Mouse (Mus musculus) midbrain, postnatal 0 days (tissue): Measurements from ENCODE around the gene Adamtsl1. TPM values are rescaled to one million over a fixed set of nuclear protein-coding genes. Genes with fewer than 3 reads are reported as not detected.

Experiments
- ATAC-seq: fragments of 200-750 bp; cut with Nextera tagmentation; 2 replicates; pipeline ENCODE4 v1.8.0; 2017; ENCODE audit warnings: moderate number of reproducible peaks, mild to moderate bottlenecking, moderate TSS enrichment, moderate library complexity; ENCODE audit not compliant: low FRiP score
- DNase-seq: peaks from one replicate; pipeline ENCODE4 v3.0.0-alpha.2; 2015; ENCODE audit warnings: low spot score
- H3K27ac ChIP-seq: fragments of 300-500 bp; sonication (generic); 2 replicates; pipeline ENCODE4 v1.5.1; 2014; ENCODE audit warnings: low read depth, mild to moderate bottlenecking, low read length, mixed read lengths
- H3K27me3 ChIP-seq: fragments of 300-500 bp; sonication (generic); 2 replicates; pipeline ENCODE4 v1.6.1; 2014; ENCODE audit warnings: low read length, control low read depth, mixed read lengths; ENCODE audit not compliant: insufficient read depth
- H3K36me3 ChIP-seq: fragments of 300-500 bp; sonication (generic); 2 replicates; pipeline ENCODE4 v1.6.1; 2014; ENCODE audit warnings: low read length, control low read depth, mixed read lengths; ENCODE audit not compliant: insufficient read depth
- H3K4me1 ChIP-seq: fragments of 300-500 bp; sonication (generic); 2 replicates; pipeline ENCODE4 v1.6.1; 2014; ENCODE audit warnings: mild to moderate bottlenecking, control low read depth, antibody characterized with exemption, low read length, mixed read lengths; ENCODE audit not compliant: insufficient read depth
- H3K4me2 ChIP-seq: fragments of 300-500 bp; sonication (generic); 2 replicates; pipeline ENCODE4 v1.6.1; 2014; ENCODE audit warnings: low read depth, mild to moderate bottlenecking, low read length, mixed read lengths; ENCODE audit not compliant: poor library complexity, severe bottlenecking
- H3K4me3 ChIP-seq: fragments of 300-500 bp; sonication (generic); 2 replicates; pipeline ENCODE4 v1.5.1; 2014; ENCODE audit warnings: low read depth, mild to moderate bottlenecking, low read length, moderate library complexity
- H3K9ac ChIP-seq: fragments of 300-500 bp; sonication (generic); replicated peaks from 2 replicates; pipeline ENCODE4 v1.6.1; 2014; ENCODE audit warnings: mild to moderate bottlenecking, low read length, moderate library complexity, mixed read lengths; ENCODE audit not compliant: poor library complexity, severe bottlenecking
- H3K9me3 ChIP-seq: fragments of 300-500 bp; sonication (generic); 2 replicates; pipeline ENCODE4 v1.6.1; 2016; ENCODE audit warnings: low read length, control low read depth
- CTCF ChIP-seq: IDR thresholded peaks from 2 replicates; pipeline ENCODE4 v1.5.1; 2016; ENCODE audit warnings: antibody characterized with exemption, mild to moderate bottlenecking
- WGBS: fragments of 180-500 bp; shearing (Covaris S2); extraction: QIAGEN DNeasy Blood & Tissue Kit; methylation state at CpG from one replicate; pipeline ENCODE4 v1.1.7; 2014; 5-methylcytosine and 5-hydroxymethylcytosine counted together
- polyA plus RNA-seq: library from polyadenylated mRNA; unstranded; fragments of >200 nt; fragmentation: Nextera tagmentation; extraction: Ambion mirVana; gene quantifications from 2 replicates; pipeline ENCODE4 v1.2.1, GENCODE M21; 2015
- total RNA-seq: library from RNA; depleted of rRNA; stranded (reverse); fragments of >200 nt; gene quantifications from 2 replicates; pipeline ENCODE4 v1.2.3, GENCODE M21; 2014

Adamtsl1 gene
- total and polyA plus RNA-seq, 2 experiments from 2014 or later, result 4.9 to 7.3 TPM

DNA sequence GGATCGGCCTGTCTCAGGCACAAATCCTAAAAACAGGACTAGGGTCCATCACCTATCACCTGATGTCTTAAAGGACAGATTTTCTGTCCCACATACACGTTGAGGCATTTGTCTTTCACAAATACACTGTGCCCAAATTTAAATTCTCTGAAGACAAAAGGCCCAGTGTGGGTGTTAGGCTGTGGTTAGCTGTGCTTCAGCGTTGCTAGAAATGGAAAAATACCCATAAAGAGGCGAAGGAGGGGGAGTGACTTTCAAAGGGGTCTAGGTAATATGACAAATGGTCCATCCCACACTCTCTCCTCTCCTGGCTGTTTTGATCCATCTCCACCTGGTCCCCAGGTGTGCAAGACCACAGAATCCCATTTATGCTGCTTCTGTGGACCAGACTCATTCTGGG lies 404.4 kb downstream of the Adamtsl1 start:
- H3K36me3 ChIP-seq, result no peaks in the 10 kb centered on the region
- no peak overlapping the region for H3K4me3 ChIP-seq
- DNase-seq (no peak), ATAC-seq (no peak)
- H3K9ac ChIP-seq, result no peak overlapping the region
- H3K4me2 ChIP-seq, result no peak overlapping the region
- H3K27me3 ChIP-seq, result no peaks in the 10 kb centered on the region
- WGBS, result 78% methylated on average over 4 of the region's 4 CpGs
- H3K9me3 ChIP-seq, result no peaks in the 10 kb centered on the region
- no peaks in the 10 kb centered on the region for H3K4me1 ChIP-seq
- H3K27ac ChIP-seq, result no peak overlapping the region
- TF ChIP-seq CTCF, result no peak

DNA sequence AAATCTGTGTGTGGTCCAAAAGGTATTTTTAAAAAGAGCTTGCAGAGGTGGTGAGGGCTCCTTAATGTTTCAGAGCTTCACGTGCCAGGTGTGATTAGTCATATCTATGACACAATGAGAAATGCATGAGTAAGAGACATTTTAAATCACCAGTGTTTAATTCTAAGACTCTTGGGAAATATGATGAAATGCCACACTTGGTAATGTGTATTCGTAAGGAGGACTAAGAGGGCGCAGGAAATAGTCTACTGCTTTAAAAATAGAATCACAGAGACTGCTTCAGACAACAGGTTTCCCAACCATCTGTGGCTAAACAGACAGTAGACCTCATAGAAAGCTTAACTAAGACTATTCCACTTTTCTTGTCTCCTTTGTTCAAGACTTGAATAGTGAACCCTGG lies 406.5 kb downstream of the Adamtsl1 start:
- Histone ChIP-seq H3K4me1 (no peaks in the 10 kb centered on the region), H3K27ac (no peak overlapping the region), H3K4me2 (no peak overlapping the region), H3K9ac (no peak overlapping the region), H3K9me3 (no peaks in the 10 kb centered on the region), H3K27me3 (no peaks in the 10 kb centered on the region), H3K4me3 (no peak overlapping the region), H3K36me3 (no peaks in the 10 kb centered on the region)
- TF ChIP-seq CTCF, result no peak
- ATAC-seq (no peak), DNase-seq (no peak)
- 89% methylated on average over 3 of the region's 3 CpGs for WGBS

DNA sequence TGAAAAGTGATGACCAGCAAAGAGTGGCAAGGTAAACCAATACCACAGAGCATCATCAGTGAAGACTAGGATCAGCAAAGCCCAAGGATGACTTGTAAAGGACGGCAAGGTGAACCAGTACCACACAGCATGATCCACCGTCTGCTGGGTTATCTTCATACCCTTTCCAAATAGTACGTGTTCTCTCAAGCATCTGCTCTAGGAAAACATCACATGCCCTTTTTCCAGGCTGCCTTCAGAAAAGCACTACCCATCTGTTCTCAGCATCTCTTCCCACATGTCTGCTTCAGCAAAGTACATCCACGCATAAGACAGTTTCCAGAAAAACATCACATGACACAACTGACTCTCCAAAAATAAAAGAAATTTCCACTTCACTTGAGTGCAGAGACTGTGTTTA lies 408.8 kb downstream of the Adamtsl1 start:
- ATAC-seq, result no peak
- Histone ChIP-seq H3K36me3 (no peaks in the 10 kb centered on the region), H3K27ac (no peak overlapping the region), H3K9me3 (no peaks in the 10 kb centered on the region), H3K4me1 (no peaks in the 10 kb centered on the region), H3K27me3 (no peaks in the 10 kb centered on the region), H3K4me2 (no peak overlapping the region), H3K9ac (no peak overlapping the region), H3K4me3 (no peak overlapping the region)
- DNase-seq, result no peak
- TF ChIP-seq CTCF, result no peak
- WGBS, result 100% methylated on average over 4 of the region's 4 CpGs

DNA sequence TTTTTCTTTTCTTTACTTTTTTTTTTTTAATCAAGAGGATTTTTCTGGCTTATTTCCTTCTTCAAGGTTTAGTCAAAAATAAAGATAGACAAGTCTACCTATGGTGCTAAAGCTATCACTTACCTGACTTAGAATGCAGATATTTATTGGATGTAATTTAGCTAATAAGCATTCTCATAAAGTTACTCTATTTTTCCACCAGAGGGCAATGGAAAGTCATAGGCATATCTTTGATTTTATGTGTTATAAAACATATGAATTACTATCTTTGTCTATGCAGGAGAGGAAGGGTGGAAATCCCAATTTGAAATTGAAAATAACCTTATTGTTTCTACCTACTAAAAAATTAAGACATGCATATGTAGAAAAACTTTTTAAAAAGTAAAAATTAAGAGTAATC lies 418.2 kb downstream of the Adamtsl1 start:
- peak; percentile 53 for TF ChIP-seq CTCF
- Histone ChIP-seq H3K27ac (no peak overlapping the region), H3K27me3 (no peaks in the 10 kb centered on the region), H3K4me2 (no peak overlapping the region), H3K9me3 (no peaks in the 10 kb centered on the region), H3K4me3 (no peak overlapping the region), H3K9ac (no peak overlapping the region), H3K36me3 (no peaks in the 10 kb centered on the region), H3K4me1 (no peaks in the 10 kb centered on the region)
- peak; percentile 24 for DNase-seq
- no peak for ATAC-seq

DNA sequence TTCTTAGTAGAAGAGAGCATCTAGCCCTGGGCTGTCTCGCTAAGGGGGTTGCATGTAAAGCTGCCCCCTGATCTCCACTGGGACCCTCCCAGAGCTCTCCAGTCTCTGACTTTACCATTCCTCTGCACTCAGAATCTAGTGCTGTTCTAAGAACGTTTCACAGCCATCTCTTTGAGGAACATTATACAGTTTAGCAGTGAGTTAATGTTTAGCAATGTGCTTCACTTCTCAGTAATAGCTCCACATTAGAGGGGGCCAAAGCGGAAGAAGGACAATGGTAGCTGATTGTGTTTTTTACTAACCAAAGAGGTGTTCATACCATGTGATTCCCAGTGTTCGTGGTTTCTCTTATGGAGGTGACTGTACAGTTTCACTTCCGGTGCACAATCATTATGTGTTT lies 425.5 kb downstream of the Adamtsl1 start:
- no peaks in the 10 kb centered on the region for H3K27me3 ChIP-seq
- no peak for ATAC-seq
- no peak for DNase-seq

DNA sequence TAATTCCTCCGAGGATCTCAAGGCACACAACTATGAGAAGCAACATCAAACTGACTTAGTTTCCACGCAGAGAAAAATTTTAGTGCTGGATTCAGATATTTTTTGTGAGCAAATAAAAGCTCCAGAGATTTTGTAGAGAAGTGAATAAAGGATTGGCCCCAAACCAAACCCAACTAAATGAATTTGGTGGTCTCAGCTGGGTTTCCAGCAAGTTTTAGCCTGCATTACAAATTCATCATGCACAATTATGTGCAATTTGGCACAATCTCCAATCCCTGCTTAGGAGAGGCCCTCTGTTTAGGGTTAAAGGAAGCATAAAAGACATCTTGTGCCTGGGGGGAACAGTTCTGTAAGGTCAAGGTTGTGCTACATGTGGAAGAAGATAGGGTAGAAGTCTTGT lies 427.9 kb downstream of the Adamtsl1 start:
- Histone ChIP-seq H3K4me3 (no peak overlapping the region), H3K9ac (no peak overlapping the region), H3K27me3 (no peaks in the 10 kb centered on the region), H3K9me3 (no peaks in the 10 kb centered on the region), H3K27ac (no peak overlapping the region), H3K4me1 (no peaks in the 10 kb centered on the region), H3K36me3 (no peaks in the 10 kb centered on the region), H3K4me2 (no peak overlapping the region)
- ATAC-seq, result no peak
- no peak for DNase-seq
- 79% methylated on average over 2 of the region's 2 CpGs for WGBS
- no peak for TF ChIP-seq CTCF

More for the DNA sequence above, 425.5 kb downstream of the Adamtsl1 start:
- no peak for TF ChIP-seq CTCF
- H3K9ac ChIP-seq, result no peak overlapping the region
- no peak overlapping the region for H3K4me2 ChIP-seq
- H3K36me3 ChIP-seq, result no peaks in the 10 kb centered on the region
- WGBS, result 88% methylated on average over 5 of the region's 5 CpGs
- H3K9me3 ChIP-seq, result no peaks in the 10 kb centered on the region
- no peaks in the 10 kb centered on the region for H3K4me1 ChIP-seq
- H3K4me3 ChIP-seq, result no peak overlapping the region
- H3K27ac ChIP-seq, result no peak overlapping the region

DNA sequence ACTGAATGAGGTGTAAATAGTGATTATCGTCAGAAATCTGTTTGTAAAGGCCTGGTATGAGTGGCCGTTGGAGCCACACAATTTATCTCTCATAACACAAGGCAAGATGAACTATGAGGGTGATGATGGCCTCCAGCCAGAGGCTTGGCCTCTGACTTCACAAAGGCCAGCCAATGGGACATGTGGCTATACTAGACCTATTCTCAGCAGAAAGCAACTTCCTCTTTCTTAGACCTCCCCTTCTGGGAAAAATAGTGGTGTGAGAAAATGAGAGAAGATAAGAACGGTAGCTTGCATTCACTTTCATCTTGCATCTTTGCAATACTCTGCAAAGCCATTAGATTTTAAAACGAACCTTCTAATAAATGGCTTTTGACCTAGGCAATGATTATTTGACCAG lies 439.6 kb downstream of the Adamtsl1 start:
- WGBS, result 94% methylated on average over 4 of the region's 4 CpGs
- Histone ChIP-seq H3K4me3 (no peak overlapping the region), H3K9ac (no peak overlapping the region), H3K4me2 (no peak overlapping the region), H3K36me3 (no peaks in the 10 kb centered on the region), H3K9me3 (no peaks in the 10 kb centered on the region), H3K27ac (no peak overlapping the region), H3K27me3 (no peaks in the 10 kb centered on the region), H3K4me1 (no peaks in the 10 kb centered on the region)
- TF ChIP-seq CTCF, result no peak
- no peak for DNase-seq
- ATAC-seq, result no peak
